Mouse (Mus musculus): ENCODE data around the gene Cacnb4.
A peak's percentile ranks its signal among the peaks of the same experiment; 100 is the strongest.

The Cacnb4 gene

DNA sequence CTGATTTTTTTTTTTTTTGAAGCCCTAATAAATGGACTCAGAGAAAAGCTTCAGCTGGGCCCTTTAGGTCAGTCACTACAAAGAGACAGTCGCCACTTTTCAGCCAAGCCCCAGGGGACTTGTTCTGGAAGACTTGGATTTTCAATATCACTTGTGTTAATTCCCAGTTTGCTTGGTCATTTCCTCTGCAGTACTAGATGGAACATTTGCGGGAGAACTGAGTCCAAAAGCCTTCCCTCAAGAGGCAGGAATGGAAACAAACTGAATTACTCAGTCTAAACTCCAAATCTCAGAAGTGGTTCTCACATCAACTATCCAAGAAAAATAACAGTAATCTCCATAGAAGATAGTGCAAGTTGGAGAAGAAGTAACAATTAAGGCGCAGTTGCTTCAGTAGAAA is 109.2 kb downstream of the Cacnb4 start:
- H3K4me3 ChIP-seq (replicated peaks; ENCODE audit: low read length) = no peak overlapping the region
- no peaks in the 10 kb centered on the region for H3K36me3 ChIP-seq (ENCODE audit: insufficient read depth, low read length)
- H3K9me3 ChIP-seq (ENCODE audit: low read length) = peaks cover 7% of the 10 kb centered on the region; the same call in 1 of the 2 replicates
- peaks cover 5% of the 10 kb centered on the region; the same call in 1 of the 2 replicates for H3K4me1 ChIP-seq (replicated peaks; ENCODE audit: low read depth, low read length)
- H3K27me3 ChIP-seq (ENCODE audit: insufficient read depth, low read length) = no peaks in the 10 kb centered on the region
- no peak for TF ChIP-seq POU5F1 (IDR thresholded peaks at IDR 0.05; ENCODE audit: borderline replicate concordance, low read length)
- TF ChIP-seq NANOG (IDR thresholded peaks at IDR 0.05; ENCODE audit: borderline replicate concordance, low read length) = no peak

DNA sequence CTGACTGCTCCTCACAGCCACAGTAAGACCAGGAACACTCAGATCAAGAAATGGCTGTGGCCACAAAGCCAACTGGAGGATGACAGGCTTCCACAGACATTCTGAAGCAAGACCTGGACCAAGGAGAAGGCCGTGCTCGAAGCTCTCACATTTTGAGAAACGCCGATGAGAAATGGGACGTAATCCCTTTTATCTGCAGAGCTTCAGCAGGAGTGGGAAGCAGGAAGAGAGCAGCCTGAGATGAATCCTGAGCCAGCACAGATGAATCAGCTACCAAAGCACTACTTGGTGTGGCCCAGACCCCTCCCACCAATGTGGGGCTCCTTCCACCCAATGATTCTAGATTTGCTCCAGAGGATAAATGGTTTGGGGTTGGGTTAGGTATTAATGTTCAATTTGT is 113.4 kb downstream of the Cacnb4 start:
- peaks cover 7% of the 10 kb centered on the region; the same call in 1 of the 2 replicates for H3K9me3 ChIP-seq (ENCODE audit: low read length)
- H3K4me1 ChIP-seq (replicated peaks; ENCODE audit: low read depth, low read length) = peaks cover 4% of the 10 kb centered on the region
- TF ChIP-seq CTCF (conservative IDR thresholded peaks at IDR 0.05; ENCODE audit: low read length) = no peak
- no peak for TF ChIP-seq NANOG (IDR thresholded peaks at IDR 0.05; ENCODE audit: borderline replicate concordance, low read length)
- no peak for TF ChIP-seq POU5F1 (IDR thresholded peaks at IDR 0.05; ENCODE audit: borderline replicate concordance, low read length)
- H3K27me3 ChIP-seq (ENCODE audit: insufficient read depth, low read length) = no peaks in the 10 kb centered on the region
- no peaks in the 10 kb centered on the region for H3K36me3 ChIP-seq (ENCODE audit: insufficient read depth, low read length)
- no peak overlapping the region for H3K4me3 ChIP-seq (replicated peaks; ENCODE audit: low read length)

DNA sequence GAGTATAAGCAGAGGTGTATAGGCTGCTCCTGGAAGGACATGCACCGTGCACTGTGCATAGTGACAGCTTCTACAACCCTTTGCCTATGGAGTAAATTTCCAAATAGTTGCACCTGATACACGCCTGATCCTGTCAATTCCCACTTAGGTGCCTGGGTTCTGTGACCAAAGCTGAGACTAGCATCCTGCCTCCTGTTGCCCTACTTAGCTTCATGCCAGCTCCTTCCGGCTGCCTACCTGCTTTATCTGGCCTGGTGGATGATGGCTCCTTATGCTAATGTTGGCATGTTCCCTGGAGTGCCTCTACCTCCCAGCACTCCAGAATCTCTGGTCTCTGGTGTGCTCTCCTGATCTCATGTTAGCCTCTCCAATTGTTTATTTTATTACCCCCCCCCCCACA is 114.3 kb downstream of the Cacnb4 start:
- peaks cover 13% of the 10 kb centered on the region for H3K4me1 ChIP-seq (replicated peaks; ENCODE audit: low read depth, low read length)
- H3K36me3 ChIP-seq (ENCODE audit: insufficient read depth, low read length) = no peaks in the 10 kb centered on the region
- no peaks in the 10 kb centered on the region for H3K27me3 ChIP-seq (ENCODE audit: insufficient read depth, low read length)
- TF ChIP-seq NANOG (IDR thresholded peaks at IDR 0.05; ENCODE audit: borderline replicate concordance, low read length) (no peak), POU5F1 (IDR thresholded peaks at IDR 0.05; ENCODE audit: borderline replicate concordance, low read length) (no peak), CTCF (conservative IDR thresholded peaks at IDR 0.05; ENCODE audit: low read length) (no peak)
- H3K9me3 ChIP-seq (ENCODE audit: low read length) = peaks cover 7% of the 10 kb centered on the region; the same call in 1 of the 2 replicates
- no peak overlapping the region for H3K4me3 ChIP-seq (replicated peaks; ENCODE audit: low read length)

DNA sequence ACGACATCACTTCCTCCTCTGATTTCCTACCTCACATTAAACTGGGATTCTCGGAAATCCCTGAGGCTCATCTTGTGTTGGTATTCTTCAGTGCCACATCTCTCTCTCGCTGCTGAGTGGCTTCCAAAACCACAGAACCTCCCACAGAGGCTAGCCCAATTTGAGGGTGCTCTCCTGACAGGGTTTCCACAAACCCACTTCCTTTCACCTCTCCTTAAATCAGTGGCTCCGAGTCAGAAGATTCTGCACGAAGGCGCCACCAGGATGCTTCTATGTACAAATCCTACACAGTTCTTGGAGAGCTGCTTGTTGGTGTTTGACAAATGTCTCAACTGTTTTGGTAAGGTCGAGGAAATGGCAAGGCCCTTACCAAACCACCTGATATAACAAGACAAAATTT is 115.5 kb downstream of the Cacnb4 start:
- Histone ChIP-seq H3K9me3 (ENCODE audit: low read length) (peaks cover 7% of the 10 kb centered on the region; the same call in 1 of the 2 replicates), H3K4me1 (replicated peaks; ENCODE audit: low read depth, low read length) (peaks cover 22% of the 10 kb centered on the region), H3K27me3 (ENCODE audit: insufficient read depth, low read length) (no peaks in the 10 kb centered on the region), H3K4me3 (replicated peaks; ENCODE audit: low read length) (no peak overlapping the region), H3K36me3 (ENCODE audit: insufficient read depth, low read length) (no peaks in the 10 kb centered on the region)
- no peak for TF ChIP-seq CTCF (conservative IDR thresholded peaks at IDR 0.05; ENCODE audit: low read length)
- TF ChIP-seq NANOG (IDR thresholded peaks at IDR 0.05; ENCODE audit: borderline replicate concordance, low read length) = no peak
- no peak for TF ChIP-seq POU5F1 (IDR thresholded peaks at IDR 0.05; ENCODE audit: borderline replicate concordance, low read length)

DNA sequence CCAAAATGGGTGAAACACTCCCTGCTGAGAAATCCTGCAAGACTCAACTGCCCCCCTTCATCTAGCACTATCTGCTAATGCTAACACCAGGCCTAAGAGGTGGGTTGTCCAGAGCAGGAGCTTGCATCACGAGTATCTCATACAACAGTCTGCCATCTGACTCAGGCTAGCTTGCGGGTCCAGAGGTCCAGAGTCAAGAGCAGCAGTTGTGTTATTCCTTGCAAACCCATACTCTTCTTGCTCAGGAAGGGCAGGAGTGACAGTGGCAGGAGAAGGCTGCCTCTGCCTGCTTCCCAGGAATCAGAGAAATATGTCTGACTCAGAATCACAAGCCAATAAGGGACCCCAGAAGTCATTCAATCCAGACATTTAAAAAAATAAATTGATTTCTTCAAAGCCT is 116.4 kb downstream of the Cacnb4 start:
- Histone ChIP-seq H3K4me3 (replicated peaks; ENCODE audit: low read length) (no peak overlapping the region), H3K4me1 (replicated peaks; ENCODE audit: low read depth, low read length) (peaks cover 22% of the 10 kb centered on the region), H3K27me3 (ENCODE audit: insufficient read depth, low read length) (no peaks in the 10 kb centered on the region), H3K9me3 (ENCODE audit: low read length) (peaks cover 2% of the 10 kb centered on the region; the same call in 1 of the 2 replicates), H3K36me3 (ENCODE audit: insufficient read depth, low read length) (no peaks in the 10 kb centered on the region)
- no peak for TF ChIP-seq POU5F1 (IDR thresholded peaks at IDR 0.05; ENCODE audit: borderline replicate concordance, low read length)
- TF ChIP-seq CTCF (conservative IDR thresholded peaks at IDR 0.05; ENCODE audit: low read length) = no peak
- TF ChIP-seq NANOG (IDR thresholded peaks at IDR 0.05; ENCODE audit: borderline replicate concordance, low read length) = no peak

DNA sequence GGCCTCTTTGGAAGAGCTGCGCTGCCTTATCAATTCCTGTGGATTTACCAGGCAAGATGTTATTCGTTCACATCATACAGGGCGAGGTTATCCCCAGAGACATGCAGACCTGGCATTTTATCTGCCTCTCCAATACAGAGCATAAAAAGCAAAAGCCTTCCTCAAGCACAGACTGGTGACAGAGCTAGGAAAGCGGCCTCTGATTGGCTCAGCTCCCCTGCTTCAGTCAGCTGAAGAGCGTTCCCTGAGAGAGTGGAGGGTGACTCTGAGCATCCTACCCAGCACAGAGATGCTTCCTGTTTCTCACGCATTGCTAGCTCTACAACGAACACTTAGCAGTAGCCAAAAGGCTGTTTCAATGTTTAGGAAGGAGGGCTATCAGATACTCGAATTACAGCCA is 118.2 kb downstream of the Cacnb4 start:
- Histone ChIP-seq H3K27me3 (ENCODE audit: insufficient read depth, low read length) (no peaks in the 10 kb centered on the region), H3K9me3 (ENCODE audit: low read length) (peaks cover under 1% of the 10 kb centered on the region), H3K4me3 (replicated peaks; ENCODE audit: low read length) (no peak overlapping the region), H3K4me1 (replicated peaks; ENCODE audit: low read depth, low read length) (peaks cover 22% of the 10 kb centered on the region), H3K36me3 (ENCODE audit: insufficient read depth, low read length) (no peaks in the 10 kb centered on the region)
- no peak for TF ChIP-seq POU5F1 (IDR thresholded peaks at IDR 0.05; ENCODE audit: borderline replicate concordance, low read length)
- no peak for TF ChIP-seq CTCF (conservative IDR thresholded peaks at IDR 0.05; ENCODE audit: low read length)
- peak; percentile 16; the same call in 1 of the 2 replicates for TF ChIP-seq NANOG (IDR thresholded peaks at IDR 0.05; ENCODE audit: borderline replicate concordance, low read length)

DNA sequence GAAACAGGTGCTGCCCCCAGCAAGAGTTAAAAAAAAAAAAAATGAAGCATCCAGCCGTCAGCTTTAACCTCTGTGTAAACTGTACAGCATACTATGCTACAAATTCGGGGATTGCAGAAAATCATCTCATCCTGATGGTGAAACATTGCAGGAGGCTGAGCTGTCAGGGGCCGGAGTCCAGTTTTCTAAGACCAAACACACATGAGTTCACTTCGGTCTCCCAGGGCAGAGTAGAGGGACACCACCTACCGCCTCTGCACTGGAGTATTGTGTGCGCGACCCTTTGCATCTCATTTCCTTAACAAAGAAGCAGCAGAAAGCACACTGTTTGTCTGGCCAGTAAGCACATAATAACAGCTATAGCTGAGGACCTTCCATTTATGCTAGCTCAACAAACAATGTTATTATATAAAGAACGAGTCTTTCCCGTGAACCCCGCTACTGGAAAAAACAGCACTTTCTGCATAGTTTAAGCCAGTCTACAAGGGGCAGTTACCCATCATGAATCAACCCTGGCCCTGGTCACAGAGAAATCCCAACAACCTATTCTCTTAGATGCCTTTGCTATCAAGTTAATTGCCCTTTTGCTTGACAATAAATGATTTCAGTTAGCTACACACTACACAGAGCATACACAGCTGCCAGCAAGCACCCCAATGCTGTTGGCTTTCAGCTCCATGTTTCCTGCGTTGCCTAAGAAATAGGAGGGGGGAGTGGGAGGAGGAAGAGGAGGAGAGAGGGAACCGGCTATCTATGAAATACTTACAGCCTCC is 118.9 kb downstream of the Cacnb4 start:
- no peak overlapping the region for H3K4me3 ChIP-seq (replicated peaks; ENCODE audit: low read length)
- H3K4me1 ChIP-seq (replicated peaks; ENCODE audit: low read depth, low read length) = peaks cover 22% of the 10 kb centered on the region
- H3K9me3 ChIP-seq (ENCODE audit: low read length) = peaks cover 3% of the 10 kb centered on the region
- TF ChIP-seq CTCF (conservative IDR thresholded peaks at IDR 0.05; ENCODE audit: low read length) (no peak), POU5F1 (IDR thresholded peaks at IDR 0.05; ENCODE audit: borderline replicate concordance, low read length) (no peak), NANOG (IDR thresholded peaks at IDR 0.05; ENCODE audit: borderline replicate concordance, low read length) (no peak)
- H3K27me3 ChIP-seq (ENCODE audit: insufficient read depth, low read length) = no peaks in the 10 kb centered on the region
- no peaks in the 10 kb centered on the region for H3K36me3 ChIP-seq (ENCODE audit: insufficient read depth, low read length)

DNA sequence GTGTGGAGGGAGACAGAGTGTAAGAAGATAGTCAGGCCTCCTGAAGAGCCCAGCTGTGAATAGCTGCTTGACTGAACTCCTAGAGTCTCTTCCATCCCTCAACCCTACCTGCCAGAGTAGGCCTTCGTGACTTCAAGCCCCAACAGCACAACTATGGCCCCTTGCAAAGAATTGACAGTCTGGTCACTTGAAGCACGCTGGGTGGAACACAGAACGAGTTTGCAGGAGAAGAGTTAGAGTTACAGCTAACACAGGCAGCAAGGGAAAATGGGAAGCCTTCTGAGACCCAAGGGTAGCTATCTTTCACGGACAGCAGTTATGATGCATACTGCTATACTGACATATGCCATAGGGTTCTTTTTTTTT is 119.7 kb downstream of the Cacnb4 start:
- no peaks in the 10 kb centered on the region for H3K36me3 ChIP-seq (ENCODE audit: insufficient read depth, low read length)
- TF ChIP-seq CTCF (conservative IDR thresholded peaks at IDR 0.05; ENCODE audit: low read length) (no peak), POU5F1 (IDR thresholded peaks at IDR 0.05; ENCODE audit: borderline replicate concordance, low read length) (no peak), NANOG (IDR thresholded peaks at IDR 0.05; ENCODE audit: borderline replicate concordance, low read length) (no peak)
- H3K9me3 ChIP-seq (ENCODE audit: low read length) = peaks cover 3% of the 10 kb centered on the region
- no peaks in the 10 kb centered on the region for H3K27me3 ChIP-seq (ENCODE audit: insufficient read depth, low read length)
- H3K4me1 ChIP-seq (replicated peaks; ENCODE audit: low read depth, low read length) = peaks cover 22% of the 10 kb centered on the region
- H3K4me3 ChIP-seq (replicated peaks; ENCODE audit: low read length) = no peak overlapping the region
